Mouse (Mus musculus) bone marrow macrophage, adult 2 months (primary cell): ENCODE measurements around the gene Retsat.

ENCODE experiments used
- CTCF ChIP-seq: IDR thresholded peaks from 2 replicates; pipeline ENCODE4 v1.5.1; 2012; ENCODE audit warnings: low read depth, mild to moderate bottlenecking, low read length, moderate library complexity
- POLR2A ChIP-seq: IDR thresholded peaks from 2 replicates; pipeline ENCODE4 v1.6.1; 2012; ENCODE audit warnings: mild to moderate bottlenecking, low read depth, low read length, borderline replicate concordance

- TF ChIP-seq CTCF (no peak), POLR2A (no peak)
Measured at GRCm38 (mm10) chr6:72552171-72553078, 45.9 kb upstream of the Retsat start.
